Mouse (Mus musculus) 3134 (cell line): Measurements from ENCODE around the gene Ecsit.
"Not testable (repeated sequence)": the region's sequence is repeated elsewhere in the genome, so short reads cannot be mapped to it uniquely, and the experiment has no call there.

Experiments
- DNase-seq: peaks from one replicate; pipeline ENCODE4 v3.0.0-alpha.2; 2011; ENCODE audit warnings: low spot score; ENCODE audit not compliant: insufficient read length; ENCODE audit errors: extremely low read depth

The Ecsit gene

DNA sequence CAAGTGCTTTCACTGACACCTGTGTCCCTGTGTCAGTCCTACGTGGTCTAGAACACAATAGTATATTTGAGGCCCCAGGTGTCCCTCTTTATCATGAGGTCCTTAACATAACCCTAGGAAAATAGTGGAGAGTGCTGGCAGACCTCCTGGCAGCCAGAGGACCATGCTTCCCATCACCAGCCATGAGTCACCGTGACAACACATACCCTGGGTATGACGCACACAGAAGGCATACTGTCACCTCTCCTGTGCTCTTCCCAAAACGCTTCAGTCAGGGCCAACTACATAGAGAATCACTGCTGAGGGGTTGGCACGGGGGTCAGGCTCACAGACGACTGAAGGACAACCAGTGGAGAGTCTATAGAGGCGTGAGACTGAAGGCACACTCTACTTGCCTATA lies 4.7 kb upstream of the Ecsit start:
- peak; percentile 51 for DNase-seq

DNA sequence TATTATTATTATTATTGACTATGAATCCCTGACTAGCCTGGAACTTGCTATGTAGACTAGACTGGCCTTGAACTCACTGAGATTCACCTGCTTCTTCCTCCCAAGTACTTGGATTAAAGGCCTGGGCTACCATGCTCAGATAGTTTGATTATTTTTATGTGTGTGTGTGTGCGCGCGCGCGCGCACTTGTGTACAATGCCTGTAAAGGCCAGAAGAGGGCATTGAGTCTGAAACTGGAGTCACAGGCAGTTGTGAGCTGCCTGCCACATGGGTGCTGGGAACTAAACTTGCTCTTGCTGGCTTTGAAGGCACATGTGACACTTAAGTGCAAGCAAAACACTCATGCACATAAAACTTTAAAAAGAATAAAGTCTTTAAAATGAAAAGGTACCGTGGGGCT lies 4.0 kb upstream of the Ecsit start:
- no peak for DNase-seq

DNA sequence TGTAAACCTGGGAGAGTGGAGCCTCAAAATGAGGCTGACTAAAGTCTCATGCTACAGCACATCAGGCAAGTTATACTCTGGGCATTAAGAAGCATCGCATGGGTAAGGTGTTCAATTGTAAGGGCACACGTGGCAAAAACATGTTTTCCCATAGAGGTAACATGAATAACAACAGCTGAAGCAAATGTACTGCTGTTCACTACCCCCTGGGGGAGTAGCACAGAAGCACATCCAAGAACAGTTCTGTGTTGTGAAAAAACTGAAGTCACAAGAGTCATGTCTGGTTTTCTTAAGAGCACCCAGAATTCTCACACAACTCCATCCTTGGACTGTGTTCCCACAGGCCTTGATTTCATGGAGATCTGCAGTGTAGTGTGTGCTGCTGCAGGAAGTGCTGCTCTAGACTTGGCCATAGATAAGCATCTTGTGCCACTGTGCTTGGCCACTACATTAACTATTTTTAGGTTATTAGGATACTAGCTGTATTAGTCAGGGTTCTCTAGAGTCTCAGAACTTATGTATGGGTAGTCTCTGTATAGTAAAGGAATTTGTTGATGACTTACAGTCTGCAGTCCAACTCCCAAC lies 1.9 kb upstream of the Ecsit start:
- DNase-seq = no peak

DNA sequence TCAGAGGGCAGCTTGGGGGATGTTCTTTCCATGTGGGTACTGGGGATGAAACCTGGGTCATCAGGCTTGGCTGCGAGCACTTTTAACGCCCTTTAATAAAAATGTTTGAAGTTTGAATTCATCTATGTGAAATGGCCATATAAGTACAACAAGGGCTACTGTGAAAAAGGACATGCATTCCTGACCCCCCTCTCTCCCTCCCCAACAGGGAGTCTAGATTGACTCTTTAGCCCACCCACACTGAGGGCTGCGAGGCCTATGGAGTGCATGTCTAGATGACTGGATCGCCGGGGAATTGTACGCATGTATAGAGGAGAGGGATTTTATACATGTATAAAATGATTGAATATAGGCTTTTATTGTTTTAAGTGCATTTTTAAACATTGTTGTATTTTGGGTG lies 774 bp upstream of the Ecsit start:
- no peak for DNase-seq

DNA sequence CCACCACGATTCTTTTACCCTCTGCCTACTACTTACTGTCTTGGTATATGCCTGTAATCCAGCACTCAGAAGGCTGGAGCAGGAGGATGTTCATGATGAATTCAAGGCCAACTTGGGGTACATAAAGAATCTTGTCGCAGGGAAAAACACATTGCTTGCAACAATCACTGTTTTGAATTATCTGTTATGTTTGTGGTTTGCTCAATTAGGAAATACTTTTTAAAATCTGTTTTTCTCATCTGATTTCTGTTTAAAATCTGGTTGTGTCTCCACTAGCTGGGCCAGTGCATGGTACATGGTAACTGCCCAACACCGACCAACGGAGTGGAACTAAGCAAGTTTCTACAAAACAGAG lies 594 bp downstream of the Ecsit start:
- DNase-seq = no peak

DNA sequence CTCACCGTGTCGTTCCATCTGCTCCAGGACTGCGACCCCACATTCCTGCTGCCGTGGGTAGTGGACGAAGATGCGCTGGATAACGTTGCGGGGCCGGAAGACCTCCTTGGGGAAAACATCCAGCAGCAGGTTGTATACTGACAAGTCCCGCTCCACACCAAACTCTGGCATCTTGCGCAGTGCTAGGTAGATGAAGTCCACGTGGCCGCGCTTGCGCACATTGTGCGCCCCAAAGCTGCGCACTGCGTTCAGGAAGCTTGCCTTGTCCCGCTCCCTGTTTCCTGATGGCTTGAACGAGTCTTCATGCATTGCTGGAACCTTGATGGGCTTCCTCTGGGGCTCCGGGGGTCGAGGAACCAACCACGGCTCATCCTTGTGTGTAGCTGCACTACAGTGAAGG lies 9.0 kb downstream of the Ecsit start:
- no peak for DNase-seq

DNA sequence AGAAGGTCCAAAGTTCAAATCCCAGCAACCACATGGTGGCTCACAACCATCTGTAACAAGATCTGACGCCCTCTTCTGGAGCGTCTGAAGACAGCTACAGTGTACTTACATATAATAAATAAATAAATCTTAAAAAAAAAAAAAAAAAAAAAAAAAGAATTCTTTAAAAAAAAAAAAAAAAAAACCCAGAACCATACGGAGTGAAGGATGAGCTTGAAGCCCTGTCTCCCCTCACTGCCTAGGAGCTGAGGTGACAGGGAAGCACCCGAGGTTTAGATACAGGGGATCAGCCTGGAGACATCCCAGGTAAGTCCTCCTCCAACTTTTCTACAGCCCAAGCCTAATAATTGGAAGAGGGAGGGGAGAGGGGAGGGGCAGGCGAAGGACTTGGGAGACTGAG lies 9.5 kb downstream of the Ecsit start:
- DNase-seq = not testable (repeated sequence)

DNA sequence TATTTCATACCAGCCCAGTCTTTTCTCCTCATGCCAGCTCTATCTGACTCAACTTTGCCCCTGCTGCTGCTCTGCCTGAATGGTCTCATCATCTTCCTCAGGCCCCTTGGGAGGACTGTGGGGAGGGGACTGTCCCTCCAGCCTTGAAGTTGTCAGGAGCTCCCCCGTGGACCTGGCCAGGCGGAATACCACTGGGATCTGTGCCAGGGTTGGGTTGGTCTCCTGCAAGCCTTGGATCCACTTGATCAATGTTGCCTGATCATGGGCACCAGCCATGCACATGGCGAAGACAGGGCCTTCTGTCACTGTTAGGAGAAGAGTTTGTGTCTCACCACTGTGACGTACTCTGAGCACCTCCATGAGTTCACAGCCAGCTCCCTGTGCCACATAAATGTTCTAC lies 13.0 kb downstream of the Ecsit start:
- no peak for DNase-seq

DNA sequence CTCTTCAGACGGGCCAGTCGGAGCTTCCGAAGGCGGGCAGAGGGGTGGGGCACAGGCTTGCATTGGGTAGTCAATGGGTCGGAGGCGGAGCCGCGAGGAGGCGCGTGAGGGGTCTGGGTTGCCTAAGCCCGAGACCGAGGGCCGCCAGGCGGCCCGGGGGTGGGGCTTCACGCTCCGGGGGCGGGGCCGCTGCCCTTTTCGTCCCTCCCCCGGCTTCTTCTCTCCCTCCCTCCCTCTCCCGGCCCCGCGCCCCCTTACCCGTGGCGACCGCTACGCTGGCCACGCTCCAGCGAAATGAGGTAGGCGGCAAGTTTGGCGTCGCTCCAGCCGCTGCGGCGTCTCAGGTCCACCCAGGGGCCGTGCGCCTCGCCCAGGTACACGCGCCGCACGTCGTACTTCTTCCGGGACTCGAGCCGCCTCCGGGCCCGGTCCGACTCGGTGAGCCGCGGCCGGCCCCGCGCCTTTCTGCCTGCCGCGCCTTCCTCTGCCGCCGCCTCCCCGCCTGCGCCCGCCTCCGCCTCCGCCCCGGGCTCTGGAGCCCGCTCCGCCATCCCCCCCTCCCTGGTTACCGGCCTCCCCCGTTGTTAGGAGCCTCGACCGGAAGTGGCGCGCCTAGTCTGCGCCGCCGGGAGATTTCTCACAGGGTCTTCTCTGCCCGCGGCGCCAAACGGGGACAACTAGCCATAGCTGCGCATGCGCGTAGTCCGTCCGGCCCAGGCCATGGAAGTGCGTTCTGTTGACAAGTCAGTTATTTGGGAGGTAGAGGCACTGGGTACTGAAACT lies 14.3 kb downstream of the Ecsit start, which contains the start of the genes Gm49318 and Zfp653:
Gm49318 (minus strand) TSS at position 469 of the 783 bp plus-strand sequence.
Zfp653 (minus strand) TSS at position 586 of the 783 bp plus-strand sequence.
- DNase-seq = peak; percentile 98

DNA sequence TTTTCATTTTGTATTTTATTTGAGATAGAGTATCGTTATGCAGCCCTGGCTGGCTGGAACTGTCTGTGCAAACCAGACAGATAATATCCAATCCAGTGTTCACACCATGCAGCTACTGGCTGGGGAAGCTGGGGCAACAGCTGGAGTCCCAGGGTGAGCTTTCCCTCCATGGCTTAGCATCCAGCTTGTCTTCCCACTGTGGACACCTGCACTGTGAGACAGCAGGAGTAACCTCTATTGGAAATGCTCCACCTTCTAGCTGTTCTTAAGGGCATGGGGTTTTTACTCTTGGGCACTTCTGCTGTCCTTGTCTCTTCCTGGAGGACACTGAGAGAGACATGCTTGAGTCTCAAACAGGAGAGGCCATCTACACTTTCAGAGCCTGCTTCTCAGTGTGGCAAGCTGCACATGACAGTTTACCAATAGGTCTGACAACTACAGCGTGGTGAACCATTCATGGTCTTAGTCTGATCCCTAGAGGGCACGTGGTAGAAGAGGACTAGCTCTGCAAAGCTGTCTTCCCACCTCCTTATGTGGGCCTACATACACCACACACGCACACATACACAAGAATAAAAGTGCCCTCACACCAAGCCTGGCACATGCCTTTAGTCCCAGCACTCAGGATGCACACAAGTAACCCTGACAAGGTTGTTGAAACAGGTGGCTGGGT lies 15.2 kb downstream of the Ecsit start:
- no peak for DNase-seq

DNA sequence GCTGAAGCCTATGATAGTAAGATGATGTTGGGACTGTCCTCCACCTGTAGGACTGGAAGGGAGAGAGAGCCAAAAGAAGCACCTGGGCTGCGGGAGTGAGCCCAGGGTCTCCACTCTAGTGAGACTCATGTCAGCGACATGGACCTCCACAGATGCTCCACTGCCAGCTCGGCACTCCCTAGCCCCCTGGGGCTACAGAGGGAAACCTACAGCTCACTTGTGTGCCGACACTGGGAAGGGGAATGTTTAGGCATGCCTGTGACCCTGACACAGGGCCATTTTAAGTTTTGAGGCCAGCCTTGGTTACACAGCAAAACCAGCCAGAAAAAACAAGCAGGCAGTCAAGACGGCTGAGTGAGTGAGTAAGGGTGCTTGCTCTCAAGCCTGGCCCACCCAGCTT lies 18.0 kb downstream of the Ecsit start:
- DNase-seq = no peak

DNA sequence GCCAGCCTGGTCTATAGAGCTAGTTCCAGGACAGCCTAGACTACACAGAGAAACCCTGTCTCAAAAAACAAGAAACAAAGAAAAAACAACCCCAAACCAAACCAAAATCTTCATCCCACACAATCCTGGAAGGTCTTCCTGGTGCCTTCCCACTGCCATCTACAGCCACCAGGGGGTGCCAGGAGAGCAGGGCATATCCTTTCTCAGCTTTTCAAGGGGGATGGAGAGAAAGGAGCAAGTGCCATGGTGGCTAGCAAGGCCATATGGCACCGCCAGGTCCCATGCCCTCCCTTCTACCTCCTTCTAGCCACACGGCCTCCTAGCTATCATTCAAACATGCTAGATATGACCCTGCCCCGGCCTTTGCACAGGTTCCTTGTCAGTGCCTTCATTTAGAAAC lies 18.8 kb downstream of the Ecsit start:
- DNase-seq = no peak

DNA sequence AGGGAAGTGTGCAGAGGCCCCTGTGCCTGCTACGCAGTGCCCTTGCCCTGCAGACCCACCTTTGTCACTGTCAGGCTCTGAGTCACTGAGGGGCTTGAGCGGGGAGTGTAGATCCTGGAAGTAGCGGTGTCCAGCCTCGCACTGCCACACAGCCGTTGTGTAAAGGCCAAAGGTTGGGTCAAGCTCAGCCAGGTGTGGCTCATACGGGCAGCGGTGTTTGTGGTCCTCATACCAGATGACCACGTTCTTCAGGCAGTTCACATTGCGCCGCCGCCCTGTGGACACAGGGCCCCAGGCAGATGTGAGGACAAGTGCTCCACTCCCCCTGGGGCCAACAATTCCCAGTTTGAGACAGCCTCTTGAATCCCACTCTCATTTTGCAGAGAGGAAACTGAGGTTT lies 19.6 kb downstream of the Ecsit start:
- DNase-seq = no peak

DNA sequence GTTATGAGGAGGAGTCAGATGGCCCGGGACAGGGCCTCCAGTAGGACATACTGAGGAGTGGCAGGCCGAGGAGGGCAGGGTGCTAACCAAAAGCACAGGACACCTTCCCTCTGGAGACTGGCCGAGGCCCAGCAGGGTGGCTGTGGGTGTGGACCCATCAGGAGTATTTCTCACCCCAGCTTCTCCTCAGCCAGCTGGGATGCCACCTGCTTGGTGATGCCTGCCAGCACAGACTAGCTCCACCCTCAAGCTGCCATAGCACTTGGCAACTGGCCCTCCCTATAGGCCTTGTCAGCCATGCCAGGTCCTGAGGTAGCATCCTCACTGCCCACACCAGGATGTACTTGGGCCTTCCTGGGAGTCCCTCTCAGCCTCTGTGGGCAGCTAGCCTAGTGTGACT lies 20.9 kb downstream of the Ecsit start:
- DNase-seq = no peak

DNA sequence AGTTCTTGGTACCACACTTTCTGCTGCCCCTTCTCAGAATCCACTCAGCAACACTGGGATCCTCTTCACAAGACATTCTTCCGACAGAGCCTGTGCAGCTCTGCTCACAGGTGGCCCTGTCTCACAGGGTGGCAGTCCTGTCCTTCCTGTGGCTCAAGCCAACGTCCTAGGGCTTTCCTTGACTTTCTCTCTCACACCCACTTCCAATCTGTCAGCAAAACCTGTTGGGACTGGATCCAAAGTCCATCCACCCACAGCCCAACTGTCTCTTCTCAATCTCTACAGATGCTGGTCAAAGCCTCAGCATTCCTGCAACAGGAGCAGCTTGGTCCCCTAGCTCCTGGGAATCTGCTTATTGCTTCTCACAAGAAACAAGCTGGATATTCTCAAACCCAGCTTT lies 23.9 kb downstream of the Ecsit start:
- no peak for DNase-seq

DNA sequence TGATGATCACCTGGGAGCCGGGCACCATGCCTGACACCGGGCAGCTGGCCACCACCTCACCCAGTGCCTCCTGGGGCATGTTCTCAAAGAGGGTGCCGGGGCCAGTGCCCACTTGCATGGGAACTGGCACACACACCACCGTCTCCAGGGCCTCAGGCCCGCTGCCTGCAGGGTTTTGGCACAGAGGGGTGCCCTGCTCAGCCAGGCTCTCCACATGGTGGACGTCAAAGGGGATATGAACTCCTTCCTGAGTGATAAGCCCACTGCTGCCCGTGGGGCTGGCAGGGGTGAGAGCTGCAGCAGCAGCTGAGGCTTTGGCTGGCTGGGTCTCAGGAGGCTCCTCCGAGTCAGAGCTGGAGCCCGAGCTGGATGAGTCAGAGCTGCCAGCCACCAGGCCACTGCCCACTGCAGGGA lies 27.2 kb downstream of the Ecsit start:
- peak; percentile 84 for DNase-seq

DNA sequence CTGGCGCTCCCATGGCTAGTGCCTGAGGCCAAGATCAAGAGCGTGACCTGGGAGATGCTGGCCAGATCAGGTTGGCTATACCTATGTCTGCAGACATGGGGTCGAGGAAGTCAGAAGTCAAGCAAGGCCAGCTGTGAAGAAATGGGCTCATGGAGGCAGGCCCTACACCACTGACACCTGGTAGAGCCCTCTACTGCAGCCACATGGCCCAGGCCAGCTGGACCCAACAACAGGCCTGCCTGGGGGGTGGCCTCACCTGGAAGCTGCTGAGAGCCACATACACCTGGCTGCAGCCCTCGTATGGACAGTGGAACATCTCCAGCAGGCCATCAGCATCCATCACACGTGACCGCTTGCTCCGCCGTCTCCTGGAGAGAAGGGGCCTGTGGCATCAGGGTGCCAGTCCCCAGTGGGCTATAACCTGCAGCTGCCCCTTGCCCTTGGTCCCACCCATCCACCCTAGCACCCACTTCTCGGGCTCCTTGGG lies 28.2 kb downstream of the Ecsit start:
- DNase-seq = no peak

DNA sequence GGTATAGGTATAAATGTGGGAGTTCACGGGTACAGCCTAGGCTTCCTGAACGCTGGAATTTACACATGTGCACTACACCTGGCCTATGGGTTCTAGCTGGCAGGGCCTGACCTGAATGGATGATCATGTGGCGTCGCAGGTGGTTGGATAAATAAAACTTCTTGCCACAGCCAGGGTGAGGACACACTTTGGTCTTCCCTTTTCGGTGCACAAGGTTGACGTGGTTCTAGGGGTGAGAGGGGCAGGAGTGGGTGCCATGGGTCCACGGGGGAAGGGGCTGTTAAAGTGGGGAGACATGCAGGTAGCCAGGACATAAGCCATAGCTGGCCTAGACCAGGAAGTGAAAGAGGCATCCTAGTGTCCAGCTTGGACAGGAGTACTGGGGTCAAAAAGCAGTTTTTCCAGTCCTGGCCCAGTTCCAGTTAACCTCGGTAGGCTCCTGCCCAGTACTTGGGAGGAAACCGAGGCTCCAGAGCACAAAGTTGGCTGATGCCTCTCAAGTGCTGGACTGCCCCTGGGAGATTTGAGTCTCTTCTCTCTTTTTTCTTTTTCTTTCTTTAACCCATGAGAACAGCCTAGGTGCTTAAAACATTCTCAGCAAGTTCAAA lies 28.8 kb downstream of the Ecsit start:
- DNase-seq = no peak

DNA sequence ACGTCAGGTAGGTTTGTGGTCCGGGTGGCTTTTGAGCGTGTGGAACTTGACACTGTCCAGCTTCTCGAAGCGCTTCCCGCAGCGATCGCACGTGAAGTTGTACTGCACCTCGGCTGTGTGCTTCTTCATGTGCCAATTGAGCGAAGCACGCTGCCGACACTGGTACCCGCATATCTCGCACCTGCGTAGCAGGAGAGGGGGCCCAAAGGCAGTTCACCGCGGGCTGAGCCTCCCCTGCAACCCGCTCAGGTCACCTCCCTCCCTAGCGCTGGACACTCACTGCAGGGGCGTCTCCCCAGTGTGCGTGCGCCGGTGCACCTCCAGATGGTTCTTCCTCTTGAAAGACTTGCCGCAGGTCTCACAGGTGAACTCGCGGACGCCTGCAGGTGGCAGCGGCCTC lies 29.5 kb downstream of the Ecsit start:
- no peak for DNase-seq

DNA sequence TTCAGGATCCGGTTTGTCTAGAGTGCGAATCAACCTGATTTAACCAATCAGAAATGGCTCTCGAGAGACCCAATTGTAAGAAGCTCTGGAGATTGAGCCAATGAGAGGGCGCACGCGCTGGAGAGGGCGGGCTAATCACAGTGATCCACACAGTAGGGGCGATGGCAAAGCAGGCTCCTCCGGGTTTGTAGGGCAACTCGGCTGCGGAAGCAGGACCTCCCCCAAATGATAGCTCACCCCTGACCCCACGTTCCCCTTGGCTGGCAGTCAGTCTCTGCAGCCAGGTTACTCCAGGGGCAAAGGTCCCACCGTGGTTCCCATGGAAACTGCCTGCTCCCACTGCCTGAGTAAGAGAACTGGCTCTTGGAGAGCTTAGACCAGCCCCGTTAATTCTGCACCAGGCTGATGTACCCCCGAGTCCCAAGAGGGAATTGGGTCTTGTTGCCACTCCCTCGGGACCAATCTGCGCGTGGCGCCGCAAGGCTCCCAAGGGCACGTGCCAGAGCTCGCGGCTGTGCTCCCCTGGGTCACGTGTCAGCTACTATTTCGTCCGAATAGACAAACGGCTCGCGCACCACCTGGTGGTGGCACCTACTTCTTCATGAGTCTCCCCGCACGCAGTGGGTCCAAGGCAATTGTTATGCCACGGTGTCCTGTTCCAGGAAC lies 30.7 kb downstream of the Ecsit start:
- DNase-seq = no peak

DNA sequence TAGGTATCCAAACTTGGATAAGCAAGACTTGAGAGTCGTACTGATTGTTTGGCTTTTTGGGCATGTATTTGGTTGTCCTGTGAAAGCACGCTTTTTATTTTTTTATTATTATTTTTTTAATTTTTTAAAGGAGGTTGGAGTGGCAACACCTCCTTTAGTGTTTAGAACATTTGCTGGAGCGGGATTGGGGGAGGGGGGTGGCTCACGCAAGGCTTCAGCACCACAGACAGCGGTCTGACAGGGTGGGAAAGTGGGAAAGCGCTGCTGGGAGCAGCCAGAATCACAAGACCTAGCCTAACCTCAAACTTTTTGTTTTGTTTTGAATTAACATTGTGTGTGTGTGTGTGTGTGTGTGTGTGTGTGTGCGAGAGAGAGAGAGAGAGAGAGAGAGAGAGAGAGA lies 31.6 kb downstream of the Ecsit start:
- no peak for DNase-seq
